Mouse (Mus musculus): Measurements from ENCODE around the gene Nap1l1. TPM values are rescaled to one million over a fixed set of nuclear protein-coding genes. Genes with fewer than 3 reads are reported as not detected.
A peak's percentile ranks its signal among the peaks of the same experiment; 100 is the strongest.

Gene Nap1l1
- polyA plus RNA-seq, 1 experiment from 2014 or later = 207 TPM

GRCm38 (mm10) chr10:111521636-111522035 is 48.6 kb downstream of the Nap1l1 start:
- WGBS = 71% methylated on average over 4 of the region's 4 CpGs
- no peak for ATAC-seq (ENCODE audit: low FRiP score)
- no peak overlapping the region for H3K4me2 ChIP-seq
- no peak overlapping the region for H3K9ac ChIP-seq
- 0 out of 2 replicates have a peak, but pooled peaks cover 3% of the 10 kb centered on the region for H3K27me3 ChIP-seq
- H3K36me3 ChIP-seq = no peaks in the 10 kb centered on the region
- peaks cover 29% of the 10 kb centered on the region for H3K4me1 ChIP-seq (replicated peaks)
- H3K9me3 ChIP-seq = no peaks in the 10 kb centered on the region
- H3K27ac ChIP-seq = no peak overlapping the region
- H3K4me3 ChIP-seq = no peak overlapping the region

GRCm38 (mm10) chr10:111522230-111522629 is 49.2 kb downstream of the Nap1l1 start:
- Histone ChIP-seq H3K36me3 (no peaks in the 10 kb centered on the region), H3K9ac (no peak overlapping the region), H3K4me2 (no peak overlapping the region), H3K9me3 (no peaks in the 10 kb centered on the region), H3K27me3 (0 out of 2 replicates have a peak, but pooled peaks cover 3% of the 10 kb centered on the region), H3K4me1 (replicated peaks) (peaks cover 32% of the 10 kb centered on the region), H3K27ac (no peak overlapping the region), H3K4me3 (no peak overlapping the region)
- ATAC-seq (ENCODE audit: low FRiP score) = no peak
- 70% methylated on average over 4 of the region's 4 CpGs for WGBS

GRCm38 (mm10) chr10:111523894-111524293 is 50.9 kb downstream of the Nap1l1 start:
- Histone ChIP-seq H3K9ac (no peak overlapping the region), H3K4me1 (replicated peaks) (peaks cover 32% of the 10 kb centered on the region), H3K27me3 (0 out of 2 replicates have a peak, but pooled peaks cover 3% of the 10 kb centered on the region), H3K9me3 (no peaks in the 10 kb centered on the region), H3K4me2 (no peak overlapping the region), H3K36me3 (no peaks in the 10 kb centered on the region), H3K4me3 (no peak overlapping the region), H3K27ac (peak overlapping the region; percentile 26; the same call in 1 of the 2 replicates)
- no peak for ATAC-seq (ENCODE audit: low FRiP score)
- 32% methylated on average over 12 of the region's 12 CpGs for WGBS

- no peak for ATAC-seq (ENCODE audit: low FRiP score)
- H3K36me3 ChIP-seq = no peaks in the 10 kb centered on the region
- H3K9ac ChIP-seq = no peak overlapping the region
- H3K4me1 ChIP-seq (replicated peaks) = peaks cover 16% of the 10 kb centered on the region
- H3K27ac ChIP-seq = no peak overlapping the region
- WGBS = 82% methylated on average over 5 of the region's 5 CpGs
- no peak overlapping the region for H3K4me2 ChIP-seq
- no peaks in the 10 kb centered on the region for H3K27me3 ChIP-seq
- no peak overlapping the region for H3K4me3 ChIP-seq
- no peaks in the 10 kb centered on the region for H3K9me3 ChIP-seq
Measured at GRCm38 (mm10) chr10:111527057-111527456, 54.0 kb downstream of the Nap1l1 start.

GRCm38 (mm10) chr10:111527613-111528012 is 54.6 kb downstream of the Nap1l1 start:
- Histone ChIP-seq H3K4me2 (no peak overlapping the region), H3K4me3 (no peak overlapping the region), H3K9me3 (no peaks in the 10 kb centered on the region), H3K27ac (no peak overlapping the region), H3K9ac (no peak overlapping the region), H3K4me1 (replicated peaks) (peaks cover 16% of the 10 kb centered on the region), H3K27me3 (no peaks in the 10 kb centered on the region), H3K36me3 (no peaks in the 10 kb centered on the region)
- ATAC-seq (ENCODE audit: low FRiP score) = no peak
- WGBS = 91% methylated on average over 7 of the region's 7 CpGs

- H3K36me3 ChIP-seq = no peaks in the 10 kb centered on the region
- H3K9me3 ChIP-seq = no peaks in the 10 kb centered on the region
- no peaks in the 10 kb centered on the region for H3K27me3 ChIP-seq
- H3K4me3 ChIP-seq = no peak overlapping the region
- H3K27ac ChIP-seq = no peak overlapping the region
- no peak overlapping the region for H3K4me2 ChIP-seq
- peaks cover 16% of the 10 kb centered on the region for H3K4me1 ChIP-seq (replicated peaks)
- no peak overlapping the region for H3K9ac ChIP-seq
- no peak for ATAC-seq (ENCODE audit: low FRiP score)
- 73% methylated on average over 4 of the region's 4 CpGs for WGBS
Measured at GRCm38 (mm10) chr10:111528283-111528682, 55.3 kb downstream of the Nap1l1 start.

GRCm38 (mm10) chr10:111530398-111530797 is 57.4 kb downstream of the Nap1l1 start:
- Histone ChIP-seq H3K9me3 (no peaks in the 10 kb centered on the region), H3K27ac (no peak overlapping the region)
- WGBS = 88% methylated on average over 7 of the region's 7 CpGs

GRCm38 (mm10) chr10:111534691-111535090 is 61.7 kb downstream of the Nap1l1 start:
- Histone ChIP-seq H3K4me1 (replicated peaks) (peaks cover 9% of the 10 kb centered on the region), H3K4me2 (no peak overlapping the region), H3K36me3 (no peaks in the 10 kb centered on the region), H3K9ac (no peak overlapping the region), H3K9me3 (no peaks in the 10 kb centered on the region), H3K27me3 (no peaks in the 10 kb centered on the region), H3K4me3 (no peak overlapping the region), H3K27ac (no peak overlapping the region)
- no peak for ATAC-seq (ENCODE audit: low FRiP score)
- 66% methylated on average over 8 of the region's 8 CpGs for WGBS

More at GRCm38 (mm10) chr10:111530398-111530797, 57.4 kb downstream of the Nap1l1 start:
- H3K9ac ChIP-seq = no peak overlapping the region
- H3K4me1 ChIP-seq (replicated peaks) = peaks cover 9% of the 10 kb centered on the region; the same call in 1 of the 2 replicates
- H3K4me3 ChIP-seq = no peak overlapping the region
- H3K27me3 ChIP-seq = no peaks in the 10 kb centered on the region
- no peak for ATAC-seq (ENCODE audit: low FRiP score)
- H3K36me3 ChIP-seq = no peaks in the 10 kb centered on the region
- H3K4me2 ChIP-seq = no peak overlapping the region

- no peak overlapping the region for H3K4me2 ChIP-seq
- no peak overlapping the region for H3K27ac ChIP-seq
- H3K27me3 ChIP-seq = no peaks in the 10 kb centered on the region
- WGBS = 87% methylated on average over 19 of the region's 19 CpGs
- H3K9me3 ChIP-seq = no peaks in the 10 kb centered on the region
- peaks cover 12% of the 10 kb centered on the region for H3K4me1 ChIP-seq (replicated peaks)
- H3K9ac ChIP-seq = no peak overlapping the region
- H3K4me3 ChIP-seq = no peak overlapping the region
- no peaks in the 10 kb centered on the region for H3K36me3 ChIP-seq
- ATAC-seq (ENCODE audit: low FRiP score) = no peak
Measured at GRCm38 (mm10) chr10:111537410-111537809, 64.4 kb downstream of the Nap1l1 start.

- H3K9ac ChIP-seq = no peak overlapping the region
- H3K27ac ChIP-seq = peak overlapping the region; percentile 14; the same call in 1 of the 2 replicates
- no peak overlapping the region for H3K4me2 ChIP-seq
- no peaks in the 10 kb centered on the region for H3K27me3 ChIP-seq
- WGBS = 43% methylated on average over 9 of the region's 9 CpGs
- no peak overlapping the region for H3K4me3 ChIP-seq
- no peak for ATAC-seq (ENCODE audit: low FRiP score)
- no peaks in the 10 kb centered on the region for H3K9me3 ChIP-seq
- H3K4me1 ChIP-seq (replicated peaks) = peaks cover 6% of the 10 kb centered on the region; the same call in 1 of the 2 replicates
- no peaks in the 10 kb centered on the region for H3K36me3 ChIP-seq
Measured at GRCm38 (mm10) chr10:111539724-111540324, 66.8 kb downstream of the Nap1l1 start.

GRCm38 (mm10) chr10:111540678-111541077 is 67.7 kb downstream of the Nap1l1 start:
- H3K4me2 ChIP-seq = no peak overlapping the region
- no peak overlapping the region for H3K9ac ChIP-seq
- ATAC-seq (ENCODE audit: low FRiP score) = no peak
- H3K27ac ChIP-seq = no peak overlapping the region; the same call in 1 of the 2 replicates
- H3K36me3 ChIP-seq = no peaks in the 10 kb centered on the region
- no peaks in the 10 kb centered on the region for H3K27me3 ChIP-seq
- WGBS = 71% methylated on average over 9 of the region's 9 CpGs
- no peak overlapping the region for H3K4me3 ChIP-seq
- no peaks in the 10 kb centered on the region for H3K9me3 ChIP-seq
- H3K4me1 ChIP-seq (replicated peaks) = peaks cover 6% of the 10 kb centered on the region; the same call in 1 of the 2 replicates

- no peak for ATAC-seq (ENCODE audit: low FRiP score)
- H3K9me3 ChIP-seq = no peaks in the 10 kb centered on the region
- no peak overlapping the region for H3K4me2 ChIP-seq
- no peak overlapping the region for H3K4me3 ChIP-seq
- no peaks in the 10 kb centered on the region for H3K27me3 ChIP-seq
- H3K9ac ChIP-seq = no peak overlapping the region
- H3K27ac ChIP-seq = no peak overlapping the region
- H3K4me1 ChIP-seq (replicated peaks) = peaks cover 11% of the 10 kb centered on the region
- no peaks in the 10 kb centered on the region for H3K36me3 ChIP-seq
- WGBS = 86% methylated on average over 7 of the region's 7 CpGs
Measured at GRCm38 (mm10) chr10:111543106-111543505, 70.1 kb downstream of the Nap1l1 start.

- WGBS = 32% methylated on average over 7 of the region's 7 CpGs
- ATAC-seq (ENCODE audit: low FRiP score) = no peak
- Histone ChIP-seq H3K9me3 (no peaks in the 10 kb centered on the region), H3K4me2 (no peak overlapping the region), H3K9ac (no peak overlapping the region), H3K4me3 (no peak overlapping the region), H3K27ac (no peak overlapping the region), H3K4me1 (replicated peaks) (peaks cover 12% of the 10 kb centered on the region), H3K27me3 (no peaks in the 10 kb centered on the region), H3K36me3 (no peaks in the 10 kb centered on the region)
Measured at GRCm38 (mm10) chr10:111543781-111544260, 70.8 kb downstream of the Nap1l1 start.

Measured in hindbrain, embryonic 13.5 days (tissue).